Mouse (Mus musculus): ENCODE data around the gene Gm16181.

Gm16181 gene

DNA sequence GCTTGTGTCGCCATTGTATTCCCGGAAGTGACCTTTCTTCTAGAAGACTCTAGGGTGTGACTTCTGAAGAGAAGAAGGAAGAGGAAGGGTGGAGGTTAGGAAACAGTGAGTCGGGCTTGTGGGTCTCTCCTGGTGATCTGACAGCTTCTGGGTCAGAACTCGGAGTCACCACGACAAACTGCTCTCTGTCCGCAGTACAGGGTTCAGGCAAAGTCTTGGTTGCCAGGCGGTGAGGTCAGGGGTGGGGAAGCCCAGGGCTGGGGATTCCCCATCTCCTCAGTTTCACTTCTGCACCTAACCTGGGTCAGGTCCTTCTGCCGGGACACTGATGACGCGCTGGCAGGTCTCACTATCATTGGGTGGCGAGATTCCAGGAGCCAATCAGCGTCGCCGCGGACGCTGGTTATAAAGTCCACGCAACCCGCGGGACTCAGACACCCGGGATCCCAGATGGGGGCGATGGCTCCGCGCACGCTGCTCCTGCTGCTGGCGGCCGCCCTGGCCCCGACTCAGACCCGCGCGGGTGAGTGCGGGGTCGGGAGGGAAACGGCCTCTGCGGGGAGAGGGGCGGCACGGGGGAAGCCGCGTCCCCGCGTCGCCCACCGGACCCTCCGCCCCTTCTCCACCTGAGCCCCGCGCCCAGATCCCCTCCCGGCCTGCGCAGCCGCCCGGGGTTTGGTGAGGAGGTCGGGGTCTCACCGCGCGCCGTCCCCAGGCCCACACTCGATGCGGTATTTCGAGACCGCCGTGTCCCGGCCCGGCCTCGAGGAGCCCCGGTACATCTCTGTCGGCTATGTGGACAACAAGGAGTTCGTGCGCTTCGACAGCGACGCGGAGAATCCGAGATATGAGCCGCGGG lies 42.3 kb downstream of the Gm16181 start, which contains the start of gene H2-D1:
H2-D1 (plus strand) TSS at position 67 of the 859 bp plus-strand sequence.
- peak; percentile 96 for ATAC-seq (ENCODE audit: insufficient number of reproducible peaks, low FRiP score, low TSS enrichment)

DNA sequence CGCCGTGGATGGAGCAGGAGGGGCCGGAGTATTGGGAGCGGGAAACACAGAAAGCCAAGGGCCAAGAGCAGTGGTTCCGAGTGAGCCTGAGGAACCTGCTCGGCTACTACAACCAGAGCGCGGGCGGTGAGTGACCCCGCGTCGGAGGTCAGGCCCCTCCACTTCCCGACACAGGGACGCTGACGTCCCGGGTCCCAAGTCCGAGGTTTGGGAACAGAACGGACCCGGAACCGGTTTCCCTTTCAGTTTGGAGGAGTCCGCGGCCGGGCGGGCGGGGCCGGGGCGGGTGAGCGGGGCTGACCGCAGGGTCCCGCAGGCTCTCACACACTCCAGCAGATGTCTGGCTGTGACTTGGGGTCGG lies 42.9 kb downstream of the Gm16181 start:
- no peak for ATAC-seq (ENCODE audit: insufficient number of reproducible peaks, low FRiP score, low TSS enrichment)

DNA sequence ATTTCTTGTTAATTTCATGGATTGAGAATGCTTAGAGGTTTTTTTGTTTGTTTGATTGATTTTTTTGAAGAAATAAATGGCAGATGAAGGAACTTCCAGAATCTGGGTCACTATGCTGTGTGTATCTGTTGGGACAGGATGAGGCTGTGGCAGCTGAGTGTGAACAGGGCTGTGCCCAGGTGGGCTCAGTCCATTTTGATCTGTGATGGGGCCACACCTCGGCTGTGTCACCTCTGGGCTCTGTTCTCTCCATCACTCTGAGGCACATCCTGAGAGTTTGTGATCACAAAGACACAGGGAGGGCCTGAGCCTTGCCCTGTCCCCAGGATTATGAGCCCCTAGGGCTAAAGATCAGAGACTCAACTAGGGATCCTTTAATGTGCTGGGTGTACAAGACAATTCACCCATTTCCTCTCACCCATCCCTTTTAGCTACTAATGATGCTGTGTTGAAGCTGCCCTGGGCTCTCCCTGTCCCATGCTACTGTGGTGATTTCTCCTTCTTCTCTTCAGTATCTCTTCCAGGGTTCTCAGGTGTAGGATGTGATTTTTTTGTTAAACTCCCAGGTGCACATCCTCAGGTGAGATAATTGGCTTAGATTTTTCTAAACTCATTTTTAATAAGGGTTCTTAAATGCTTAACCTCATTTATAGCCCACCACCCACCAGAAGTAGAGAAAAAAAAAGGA lies 46.9 kb downstream of the Gm16181 start:
- ATAC-seq (ENCODE audit: insufficient number of reproducible peaks, low FRiP score, low TSS enrichment): no peak

DNA sequence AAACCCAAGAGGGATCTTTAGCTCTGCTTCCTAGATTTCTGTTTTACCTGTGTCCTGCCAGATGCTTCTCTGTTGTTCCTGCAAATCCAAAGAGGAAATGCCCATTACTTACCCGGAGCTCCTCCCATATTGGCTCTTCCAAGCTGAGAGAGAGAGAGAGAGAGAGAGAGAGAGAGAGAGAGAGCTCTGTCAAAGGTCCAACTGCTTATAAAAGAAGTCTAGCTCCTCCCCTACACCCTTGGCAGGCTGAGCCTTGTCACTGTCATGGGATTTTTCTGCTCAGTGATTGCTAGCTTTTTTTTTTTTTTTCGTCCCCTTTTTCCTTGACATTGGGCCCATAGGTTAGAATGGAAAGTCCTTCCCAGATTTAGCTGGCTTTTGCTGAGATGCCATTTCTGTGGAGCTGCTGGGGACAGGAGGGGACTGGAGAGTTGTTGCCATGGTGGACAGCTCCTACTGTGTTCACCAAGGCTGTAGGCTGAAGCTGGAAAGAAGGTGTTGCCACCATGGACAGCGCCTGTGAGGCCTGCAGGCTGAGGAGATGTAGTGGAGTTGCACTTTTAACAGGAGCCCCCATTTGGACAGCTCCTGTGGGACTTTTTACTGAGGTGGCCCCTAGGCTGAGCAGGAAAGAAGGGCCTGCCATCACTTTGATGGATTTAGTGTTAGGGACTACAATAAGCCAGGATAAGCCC lies 49.2 kb downstream of the Gm16181 start:
- no peak for ATAC-seq (ENCODE audit: insufficient number of reproducible peaks, low FRiP score, low TSS enrichment)

DNA sequence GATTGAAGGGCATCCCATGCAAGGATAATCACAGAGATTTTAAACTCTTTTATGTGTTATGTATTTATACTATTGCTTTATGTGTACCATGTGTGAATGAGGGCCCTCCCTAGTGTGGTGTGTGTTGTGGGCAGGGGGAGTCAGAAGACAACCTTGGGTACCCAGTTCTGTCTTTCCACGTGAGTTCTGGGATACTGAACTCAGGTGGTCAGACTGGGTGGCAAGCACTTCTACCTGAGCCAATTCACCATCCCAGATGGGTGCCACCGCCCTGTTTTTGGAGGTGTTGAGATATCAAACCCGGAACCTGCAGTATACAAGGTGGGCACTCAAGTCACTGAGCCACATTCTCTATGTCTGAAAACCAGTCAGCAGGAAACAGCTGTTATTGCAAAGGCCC lies 51.6 kb downstream of the Gm16181 start:
- ATAC-seq (ENCODE audit: insufficient number of reproducible peaks, low FRiP score, low TSS enrichment): no peak
